Mouse (Mus musculus) kidney, embryonic 15.5 days (tissue): ENCODE measurements around the gene N4bp2. TPM values are rescaled to one million over a fixed set of nuclear protein-coding genes. Genes with fewer than 3 reads are reported as not detected.

Source experiments
- ATAC-seq: fragments of 200-750 bp; cut with Nextera tagmentation; replicated peaks from 2 replicates; pipeline ENCODE4 v1.8.0; 2017; ENCODE audit warnings: moderate TSS enrichment; ENCODE audit not compliant: low FRiP score
- H3K27ac ChIP-seq: fragments of 300-500 bp; sonication (generic); 2 replicates; pipeline ENCODE4 v1.5.1; 2015; ENCODE audit warnings: mild to moderate bottlenecking, inconsistent platforms
- H3K27me3 ChIP-seq: fragments of 300-500 bp; sonication (generic); 2 replicates; pipeline ENCODE4 v1.6.1; 2015; ENCODE audit warnings: inconsistent platforms
- H3K36me3 ChIP-seq: fragments of 300-500 bp; sonication (generic); 2 replicates; pipeline ENCODE4 v1.6.1; 2015; ENCODE audit warnings: inconsistent platforms
- H3K4me1 ChIP-seq: fragments of 300-500 bp; sonication (generic); 2 replicates; pipeline ENCODE4 v1.6.1; 2015; ENCODE audit warnings: inconsistent platforms
- H3K4me2 ChIP-seq: fragments of 300-500 bp; sonication (generic); 2 replicates; pipeline ENCODE4 v1.6.1; 2015; ENCODE audit warnings: moderate library complexity, mild to moderate bottlenecking, inconsistent platforms
- H3K4me3 ChIP-seq: fragments of 300-500 bp; sonication (generic); replicated peaks from 2 replicates; pipeline ENCODE4 v1.5.1; 2015; ENCODE audit warnings: mild to moderate bottlenecking, inconsistent platforms
- H3K9ac ChIP-seq: fragments of 300-500 bp; sonication (generic); 2 replicates; pipeline ENCODE4 v1.6.1; 2015; ENCODE audit warnings: mild to moderate bottlenecking, inconsistent platforms
- H3K9me3 ChIP-seq: fragments of 300-500 bp; sonication (generic); replicated peaks from 2 replicates; pipeline ENCODE4 v1.6.1; 2016; ENCODE audit warnings: inconsistent platforms
- WGBS: fragments of 180-500 bp; shearing (Covaris S2); methylation state at CpG from one replicate; pipeline ENCODE4 v1.1.7; 2015; ENCODE audit warnings: mixed read lengths; 5-methylcytosine and 5-hydroxymethylcytosine counted together
- polyA plus RNA-seq: library from polyadenylated mRNA; unstranded; fragments of >200 nt; fragmentation: Nextera tagmentation; extraction: Ambion mirVana; gene quantifications from 2 replicates; pipeline ENCODE4 v1.2.1, GENCODE M21; 2015

Gene N4bp2
- polyA plus RNA-seq, 1 experiment from 2014 or later = 26.5 TPM

- Histone ChIP-seq H3K27me3 (no peaks in the 10 kb centered on the region), H3K4me3 (no peak overlapping the region), H3K9me3 (no peaks in the 10 kb centered on the region), H3K4me1 (no peaks in the 10 kb centered on the region), H3K9ac (no peak overlapping the region), H3K4me2 (no peak overlapping the region), H3K27ac (no peak overlapping the region), H3K36me3 (no peaks in the 10 kb centered on the region)
- ATAC-seq = no peak
- 73% methylated on average over 4 of the region's 4 CpGs for whole genome bisulfite sequencing
These were observed 109.9 kb downstream of the N4bp2 start for GRCm38 (mm10) chr5:65873212-65873611.

GRCm38 (mm10) chr5:65875269-65875668, 111.9 kb downstream of the N4bp2 start:
- H3K27me3 ChIP-seq = no peaks in the 10 kb centered on the region
- H3K4me1 ChIP-seq = no peaks in the 10 kb centered on the region
- H3K9ac ChIP-seq = no peak overlapping the region
- no peaks in the 10 kb centered on the region for H3K9me3 ChIP-seq
- no peaks in the 10 kb centered on the region for H3K36me3 ChIP-seq
- H3K4me2 ChIP-seq = no peak overlapping the region
- no peak overlapping the region for H3K27ac ChIP-seq
- 90% methylated on average over 7 of the region's 7 CpGs for WGBS
- no peak for ATAC-seq
- no peak overlapping the region for H3K4me3 ChIP-seq

GRCm38 (mm10) chr5:65878367-65878766, 115.0 kb downstream of the N4bp2 start:
- 61% methylated on average over 3 of the region's 3 CpGs for WGBS
- H3K4me3 ChIP-seq = no peak overlapping the region
- H3K36me3 ChIP-seq = no peaks in the 10 kb centered on the region
- H3K4me2 ChIP-seq = no peak overlapping the region
- H3K4me1 ChIP-seq = peaks cover 10% of the 10 kb centered on the region
- no peak overlapping the region for H3K27ac ChIP-seq
- no peaks in the 10 kb centered on the region for H3K27me3 ChIP-seq
- no peaks in the 10 kb centered on the region for H3K9me3 ChIP-seq
- H3K9ac ChIP-seq = no peak overlapping the region
- no peak for ATAC-seq

Other genes starting within 250 kb of the N4bp2 start
- gene Smim14, start 226.3 kb upstream of the N4bp2 start, polyA plus RNA-seq = 96.9 and 107 TPM in 2 replicates
- 171 and 184 TPM in 2 replicates for gene Ube2k, start 226.3 kb upstream of the N4bp2 start, polyA plus RNA-seq
- gene Pds5a, start 65.2 kb upstream of the N4bp2 start, polyA plus RNA-seq = 66.8 and 70.1 TPM in 2 replicates
- 0.50 and 0.78 TPM in 2 replicates for gene Rhoh, start 97.7 kb downstream of the N4bp2 start, polyA plus RNA-seq
- gene Chrna9, start 171.4 kb downstream of the N4bp2 start, polyA plus RNA-seq = 0.28 and 0.55 TPM in 2 replicates
- gene 9130230L23Rik, start 240.8 kb downstream of the N4bp2 start, polyA plus RNA-seq = 0.42 and 0.65 TPM in 2 replicates